Mouse (Mus musculus): ENCODE results near the gene Srcin1. TPM values are rescaled to one million over a fixed set of nuclear protein-coding genes. Genes with fewer than 3 reads are reported as not detected.

Srcin1 gene
- polyA plus RNA-seq, 1 experiment from 2014 or later = 0.10 TPM

DNA sequence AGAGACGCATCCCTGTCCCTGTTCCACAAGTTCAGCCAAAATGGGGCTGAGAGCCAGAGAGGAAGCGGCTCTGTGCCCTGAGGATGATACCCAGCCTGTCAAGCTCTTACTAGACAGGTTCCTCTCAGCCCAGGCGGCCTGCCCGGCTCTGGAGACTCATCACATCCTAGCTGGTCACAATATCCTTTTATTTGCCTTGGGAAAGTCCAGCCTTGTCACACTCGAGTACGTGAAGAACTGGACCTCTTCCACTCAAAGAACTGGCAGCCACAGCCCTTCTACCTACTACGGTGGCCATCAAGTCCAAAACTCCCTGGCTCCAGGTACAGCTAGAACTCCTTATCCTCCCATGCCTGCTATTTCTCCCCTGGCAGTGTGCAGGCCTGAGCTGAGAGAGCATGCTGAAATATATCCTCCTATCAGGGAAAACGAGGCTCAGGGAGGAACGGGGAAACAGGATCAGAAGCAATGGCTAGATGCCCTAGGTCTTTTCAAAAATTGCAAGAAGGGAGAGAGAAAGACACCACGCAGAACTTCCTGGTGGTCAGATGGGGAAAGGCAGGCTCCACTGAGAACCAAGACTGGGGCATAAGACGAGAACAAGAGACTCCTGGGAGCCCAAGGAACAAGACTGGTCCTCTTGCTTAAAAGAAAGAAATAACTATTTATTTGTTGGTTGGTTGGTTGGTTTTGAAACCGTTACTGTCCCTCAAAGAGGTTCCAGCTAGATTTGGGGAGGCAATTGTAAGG, 27.9 kb downstream of the Srcin1 start:
- no peak overlapping the region for H3K4me2 ChIP-seq
- no peak for ATAC-seq
- H3K9ac ChIP-seq = no peak overlapping the region
- H3K9me3 ChIP-seq (replicated peaks) = no peaks in the 10 kb centered on the region
- WGBS (ENCODE audit: insufficient replicate concordance) = 39% methylated on average over 12 of the region's 12 CpGs
- no peaks in the 10 kb centered on the region for H3K36me3 ChIP-seq
- peaks cover 100% of the 10 kb centered on the region for H3K27me3 ChIP-seq (replicated peaks)
- no peak overlapping the region for H3K27ac ChIP-seq
- peaks cover 10% of the 10 kb centered on the region; the same call in 1 of the 2 replicates for H3K4me1 ChIP-seq
- H3K4me3 ChIP-seq = no peak overlapping the region

DNA sequence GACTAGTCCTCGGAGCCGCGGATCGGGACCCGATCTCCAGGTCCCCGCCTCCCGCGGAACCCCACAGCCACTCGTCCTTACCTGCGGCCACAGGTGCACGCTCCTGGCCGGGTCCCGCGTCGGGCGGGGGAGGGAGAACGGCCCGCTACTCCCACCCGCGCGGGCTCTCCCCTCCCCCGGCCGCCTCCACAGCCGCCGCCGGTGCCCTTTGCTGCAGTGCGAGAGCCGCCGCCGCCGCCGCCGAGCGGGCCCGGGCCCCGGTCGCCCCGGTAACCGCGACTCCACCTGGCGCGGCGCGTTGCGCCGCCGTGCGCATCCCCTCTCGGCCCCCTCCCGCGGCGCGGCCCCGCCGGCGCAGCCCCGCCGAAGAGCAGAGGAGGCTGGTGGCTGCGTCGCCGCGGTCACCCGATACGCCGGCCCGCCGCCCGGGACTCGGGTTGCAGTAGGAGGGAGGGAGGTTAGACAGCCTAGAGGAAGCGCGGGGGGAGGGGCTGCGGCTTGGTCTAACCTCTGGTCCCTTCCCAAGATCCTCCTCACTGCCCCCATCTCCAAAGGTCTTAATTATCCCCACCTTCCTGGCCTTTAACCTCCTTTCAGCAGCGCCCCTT, 29.1 kb downstream of the Srcin1 start:
- 0 out of 2 replicates have a peak, but pooled peaks have one; percentile 43 for ATAC-seq
- WGBS (ENCODE audit: insufficient replicate concordance) = 1% methylated on average over 58 of the region's 73 CpGs
- peak overlapping the region; percentile 54 for H3K4me3 ChIP-seq
- no peak overlapping the region for H3K27ac ChIP-seq
- no peaks in the 10 kb centered on the region for H3K9me3 ChIP-seq (replicated peaks)
- H3K4me1 ChIP-seq = peaks cover 10% of the 10 kb centered on the region; the same call in 1 of the 2 replicates
- H3K36me3 ChIP-seq = no peaks in the 10 kb centered on the region
- peak overlapping the region; percentile 75 for H3K4me2 ChIP-seq
- no peak overlapping the region for H3K9ac ChIP-seq
- peaks cover 100% of the 10 kb centered on the region for H3K27me3 ChIP-seq (replicated peaks)

DNA sequence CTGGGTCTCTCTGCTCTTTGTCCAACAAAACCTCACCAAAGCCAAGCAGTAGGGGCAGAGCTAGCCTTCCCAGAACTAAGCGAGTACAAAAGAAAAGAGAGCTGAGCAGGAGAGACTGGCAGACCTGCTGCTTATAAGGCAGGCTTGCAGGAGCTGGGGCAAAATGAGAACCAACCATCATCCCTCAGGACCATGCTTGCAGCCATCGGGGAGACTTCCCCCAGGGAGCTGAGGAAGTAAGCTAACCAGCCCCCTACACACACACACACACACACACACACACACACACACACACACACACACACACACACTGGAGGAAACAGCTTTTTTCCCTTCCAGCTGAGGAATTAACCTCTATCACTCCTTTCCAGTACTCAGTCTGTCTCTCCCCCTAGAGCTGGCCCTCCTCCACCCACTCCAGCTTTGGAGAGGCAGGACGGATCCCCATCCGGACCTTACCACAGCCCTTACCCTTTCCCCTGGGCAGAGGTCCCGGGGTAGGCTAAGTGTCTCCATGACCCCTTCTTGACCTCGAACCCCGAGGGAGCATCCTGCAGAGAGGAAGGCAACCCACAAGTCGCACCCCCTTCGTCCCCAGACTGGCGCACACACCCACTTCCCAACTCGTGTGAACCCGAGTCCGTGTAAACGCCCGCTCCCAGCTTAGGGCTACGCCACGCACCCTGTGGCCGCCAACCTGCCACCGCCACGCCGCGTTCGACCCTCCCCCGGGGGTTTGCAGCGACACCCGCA, 30.0 kb downstream of the Srcin1 start:
- Histone ChIP-seq H3K4me1 (peaks cover 7% of the 10 kb centered on the region; the same call in 1 of the 2 replicates), H3K36me3 (no peaks in the 10 kb centered on the region), H3K9ac (no peak overlapping the region), H3K4me3 (peak overlapping the region; percentile 54), H3K9me3 (replicated peaks) (no peaks in the 10 kb centered on the region), H3K27me3 (replicated peaks) (peaks cover 98% of the 10 kb centered on the region), H3K27ac (no peak overlapping the region), H3K4me2 (peak overlapping the region; percentile 75)
- WGBS (ENCODE audit: insufficient replicate concordance) = 3% methylated on average over 26 of the region's 26 CpGs
- ATAC-seq = no peak

DNA sequence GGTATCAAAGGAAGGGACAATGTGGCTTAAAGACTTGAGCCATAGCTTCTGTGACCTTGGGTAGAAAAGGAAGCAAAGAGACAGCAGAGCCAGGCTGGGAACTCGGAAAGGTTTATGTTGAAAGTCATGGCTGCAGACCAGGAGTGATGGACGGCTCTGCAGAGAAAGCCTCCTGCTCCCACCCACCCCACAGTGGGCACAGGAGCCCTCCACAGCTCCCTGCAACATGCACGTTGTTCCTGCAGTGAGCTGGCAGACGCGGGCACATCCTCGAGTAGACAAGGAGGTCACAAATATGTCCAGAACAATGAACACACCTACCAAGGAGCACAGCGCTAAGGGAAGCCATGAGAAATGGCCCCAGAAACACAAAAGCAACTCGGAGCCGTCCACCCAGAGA, 32.1 kb downstream of the Srcin1 start:
- Histone ChIP-seq H3K27ac (no peak overlapping the region), H3K36me3 (no peaks in the 10 kb centered on the region), H3K27me3 (replicated peaks) (peaks cover 96% of the 10 kb centered on the region), H3K4me1 (peaks cover 7% of the 10 kb centered on the region; the same call in 1 of the 2 replicates), H3K4me3 (no peak overlapping the region), H3K9ac (no peak overlapping the region), H3K9me3 (replicated peaks) (no peaks in the 10 kb centered on the region), H3K4me2 (no peak overlapping the region)
- ATAC-seq = no peak
- 69% methylated on average over 9 of the region's 9 CpGs for WGBS (ENCODE audit: insufficient replicate concordance)

DNA sequence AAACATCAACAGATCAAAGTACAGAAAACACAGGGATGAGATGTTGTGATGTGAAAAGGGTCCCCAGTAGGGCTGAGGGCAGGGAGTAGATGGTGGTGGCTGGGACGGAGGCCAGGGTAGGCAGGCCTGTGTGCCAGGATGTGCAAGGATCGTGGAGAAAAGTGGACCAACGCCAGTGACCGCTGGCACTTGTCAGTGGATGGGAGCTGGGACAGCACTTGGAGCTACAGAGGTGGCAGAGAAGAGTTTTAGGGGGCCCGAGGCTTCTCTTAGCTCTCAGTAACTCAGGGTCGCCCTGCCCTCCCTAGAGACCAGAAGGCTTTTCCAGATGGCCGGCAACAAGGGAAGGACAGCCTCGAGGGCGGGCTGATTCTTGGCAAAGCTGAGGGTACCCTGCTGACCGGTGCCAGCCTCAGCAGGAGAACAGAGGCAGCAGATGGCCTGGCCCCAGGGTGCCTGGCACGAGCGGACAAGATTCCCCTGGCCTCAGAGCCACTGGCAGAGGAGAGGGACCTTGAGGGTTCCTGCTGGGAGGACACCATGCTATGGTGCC, 32.7 kb downstream of the Srcin1 start:
- Histone ChIP-seq H3K36me3 (no peaks in the 10 kb centered on the region), H3K9ac (no peak overlapping the region), H3K4me1 (peaks cover 7% of the 10 kb centered on the region; the same call in 1 of the 2 replicates), H3K4me3 (no peak overlapping the region), H3K4me2 (no peak overlapping the region), H3K27me3 (replicated peaks) (peaks cover 96% of the 10 kb centered on the region), H3K9me3 (replicated peaks) (no peaks in the 10 kb centered on the region), H3K27ac (no peak overlapping the region)
- WGBS (ENCODE audit: insufficient replicate concordance) = 56% methylated on average over 12 of the region's 12 CpGs
- ATAC-seq = no peak

DNA sequence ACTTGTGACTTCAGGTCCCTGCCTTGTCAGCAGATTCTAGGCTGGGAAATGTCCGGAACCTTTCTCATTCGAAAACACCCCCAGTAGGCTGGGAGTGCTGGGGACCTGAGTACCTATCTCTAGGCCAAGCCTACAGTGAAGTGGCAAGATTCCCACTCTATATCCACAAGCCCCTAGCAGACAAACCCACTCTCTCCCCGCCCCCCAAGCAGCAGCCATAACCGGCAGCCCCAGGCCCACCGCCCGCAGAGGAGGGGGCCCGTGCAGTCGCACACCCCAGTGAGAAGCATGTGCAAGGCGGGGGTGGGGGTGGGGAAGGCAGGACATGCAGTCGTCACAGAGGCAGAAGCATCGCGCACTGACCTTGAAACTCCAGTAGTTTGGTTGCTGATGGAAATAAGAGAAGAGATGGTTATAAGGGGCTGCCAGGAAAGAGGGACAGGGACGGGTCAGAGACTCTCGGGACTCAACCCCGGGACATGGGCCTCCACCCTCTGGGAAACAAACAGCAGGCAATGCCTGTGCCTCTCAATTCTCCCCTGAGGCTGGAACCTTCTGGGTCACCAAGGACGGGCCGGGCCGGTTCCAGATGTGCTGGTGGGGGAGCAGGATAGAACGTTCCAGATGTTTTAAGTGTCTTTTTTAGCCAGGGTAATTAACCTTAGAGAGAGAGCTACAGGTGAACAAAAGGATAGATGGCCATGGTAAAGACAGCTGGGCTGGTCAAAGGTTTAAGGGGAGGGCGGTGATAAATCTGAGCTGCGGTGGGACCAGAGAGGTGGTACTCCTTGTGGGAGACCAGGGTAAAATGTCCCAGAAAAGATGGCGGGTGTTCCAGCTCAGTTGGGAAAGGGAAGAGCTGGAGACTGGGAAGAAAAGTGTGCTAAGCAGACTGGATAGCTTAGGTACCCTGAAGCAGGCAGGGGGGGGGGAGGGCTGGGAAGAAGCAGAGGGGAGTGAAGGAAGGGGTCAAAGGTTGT, 33.5 kb downstream of the Srcin1 start:
- H3K36me3 ChIP-seq = no peaks in the 10 kb centered on the region
- H3K9me3 ChIP-seq (replicated peaks) = no peaks in the 10 kb centered on the region
- peaks cover 7% of the 10 kb centered on the region; the same call in 1 of the 2 replicates for H3K4me1 ChIP-seq
- WGBS (ENCODE audit: insufficient replicate concordance) = 71% methylated on average over 22 of the region's 22 CpGs
- no peak overlapping the region for H3K4me2 ChIP-seq
- no peak overlapping the region for H3K27ac ChIP-seq
- peaks cover 96% of the 10 kb centered on the region for H3K27me3 ChIP-seq (replicated peaks)
- no peak for ATAC-seq
- no peak overlapping the region for H3K4me3 ChIP-seq
- no peak overlapping the region for H3K9ac ChIP-seq

DNA sequence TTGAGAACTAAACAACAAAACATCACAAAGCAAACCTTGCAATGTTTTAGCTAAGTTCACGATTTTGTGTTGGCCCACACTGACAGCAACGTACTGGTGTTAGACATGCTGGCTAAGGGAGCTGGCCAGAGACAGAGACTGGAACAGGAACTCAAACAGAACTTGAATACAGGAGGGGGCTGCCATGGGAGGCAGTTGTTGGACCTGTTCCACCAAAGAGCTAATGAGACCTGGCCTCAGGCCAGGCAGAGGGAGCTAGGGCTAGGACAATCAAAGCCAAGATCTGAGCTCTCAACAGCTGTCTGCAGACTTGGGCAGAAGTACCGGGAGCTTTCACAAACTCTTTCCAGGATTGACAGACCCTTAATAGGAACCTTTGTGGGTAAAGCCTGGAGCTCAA, 35.4 kb downstream of the Srcin1 start:
- H3K27me3 ChIP-seq (replicated peaks) = peaks cover 96% of the 10 kb centered on the region
- no peaks in the 10 kb centered on the region for H3K9me3 ChIP-seq (replicated peaks)
- H3K36me3 ChIP-seq = no peaks in the 10 kb centered on the region
- no peak overlapping the region for H3K27ac ChIP-seq
- H3K4me1 ChIP-seq = peaks cover 9% of the 10 kb centered on the region
- H3K9ac ChIP-seq = no peak overlapping the region
- ATAC-seq = no peak
- 38% methylated on average over 3 of the region's 3 CpGs for WGBS (ENCODE audit: insufficient replicate concordance)
- H3K4me2 ChIP-seq = no peak overlapping the region
- H3K4me3 ChIP-seq = no peak overlapping the region

DNA sequence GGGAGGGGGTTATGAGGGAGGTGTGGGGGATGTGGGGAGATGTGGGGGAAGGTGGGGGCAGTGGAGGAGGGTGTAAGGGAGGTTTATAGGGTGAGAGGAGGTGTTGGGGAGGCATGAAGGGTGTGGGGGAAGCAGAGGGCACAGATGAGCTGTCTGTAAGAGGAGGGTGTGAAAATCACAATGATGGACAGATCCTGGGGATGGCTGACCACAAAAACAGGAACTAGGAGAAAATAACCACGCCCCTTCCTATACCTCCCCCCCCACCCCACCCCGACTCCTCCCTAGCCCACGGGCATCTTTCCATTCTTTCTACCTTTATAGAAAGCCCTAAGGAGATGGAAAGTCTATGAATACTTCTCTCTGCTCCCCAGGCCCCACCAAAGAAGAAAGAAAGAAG, 35.9 kb downstream of the Srcin1 start:
- Histone ChIP-seq H3K36me3 (no peaks in the 10 kb centered on the region), H3K4me2 (no peak overlapping the region), H3K27me3 (replicated peaks) (peaks cover 96% of the 10 kb centered on the region), H3K9ac (no peak overlapping the region), H3K27ac (no peak overlapping the region), H3K4me3 (no peak overlapping the region), H3K4me1 (peaks cover 9% of the 10 kb centered on the region), H3K9me3 (replicated peaks) (no peaks in the 10 kb centered on the region)
- ATAC-seq = no peak
- 3% methylated on average over 3 of the region's 3 CpGs for WGBS (ENCODE audit: insufficient replicate concordance)

DNA sequence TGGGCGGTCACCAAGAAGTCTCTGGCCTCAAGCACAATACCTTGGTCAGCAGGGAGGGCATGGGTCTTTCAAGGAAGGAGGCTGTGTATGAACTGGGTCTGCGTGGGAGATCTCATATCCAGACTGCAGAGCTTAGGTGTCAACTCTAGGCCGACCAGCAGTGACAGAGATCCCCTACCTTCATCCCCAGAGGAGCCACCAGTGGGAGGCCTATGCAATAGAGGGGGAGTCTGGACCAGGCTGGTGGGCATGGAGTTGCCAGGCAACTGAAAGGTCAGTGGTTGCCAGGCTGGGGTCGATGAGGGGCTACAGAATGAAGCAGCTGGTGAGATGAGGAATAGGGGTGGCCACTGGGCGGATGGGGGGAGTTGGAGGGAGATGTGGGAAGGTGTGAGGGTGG, 36.4 kb downstream of the Srcin1 start:
- WGBS (ENCODE audit: insufficient replicate concordance) = 41% methylated on average over 5 of the region's 5 CpGs
- peaks cover 96% of the 10 kb centered on the region for H3K27me3 ChIP-seq (replicated peaks)

DNA sequence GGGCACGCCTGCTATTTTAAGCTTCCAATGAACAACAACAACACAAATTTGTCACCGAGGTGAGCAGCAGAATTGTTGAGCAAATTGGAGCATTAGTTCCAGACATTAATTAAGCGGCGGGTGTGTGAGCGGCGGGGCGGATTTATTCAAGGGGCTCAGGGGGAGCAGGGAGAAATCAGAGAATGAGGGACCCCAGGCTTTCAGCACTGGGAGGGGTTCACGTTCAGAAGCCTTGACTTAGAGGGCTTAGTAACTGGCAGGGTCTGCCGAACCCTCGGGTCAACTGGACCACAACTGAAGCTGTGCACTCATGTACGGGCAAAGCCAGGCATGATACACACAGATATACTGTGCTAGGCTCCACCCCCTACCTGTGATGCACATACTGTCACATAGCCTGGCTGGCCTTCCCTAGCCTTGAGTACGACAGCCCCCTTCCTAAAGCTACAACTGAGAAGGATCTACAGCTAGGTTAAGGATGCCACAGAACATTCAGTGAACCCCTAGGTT, 38.4 kb downstream of the Srcin1 start:
- no peak overlapping the region for H3K4me3 ChIP-seq

More for the DNA sequence above, 36.4 kb downstream of the Srcin1 start:
- H3K27ac ChIP-seq = no peak overlapping the region
- H3K9me3 ChIP-seq (replicated peaks) = no peaks in the 10 kb centered on the region
- H3K4me2 ChIP-seq = no peak overlapping the region
- no peak overlapping the region for H3K4me3 ChIP-seq
- no peak overlapping the region for H3K9ac ChIP-seq
- ATAC-seq = no peak
- H3K36me3 ChIP-seq = no peaks in the 10 kb centered on the region
- H3K4me1 ChIP-seq = peaks cover 14% of the 10 kb centered on the region

More for the DNA sequence above, 38.4 kb downstream of the Srcin1 start:
- 27% methylated on average over 12 of the region's 12 CpGs for WGBS (ENCODE audit: insufficient replicate concordance)
- no peak overlapping the region for H3K27ac ChIP-seq
- ATAC-seq = no peak
- no peaks in the 10 kb centered on the region for H3K36me3 ChIP-seq
- no peak overlapping the region for H3K9ac ChIP-seq
- peaks cover 96% of the 10 kb centered on the region for H3K27me3 ChIP-seq (replicated peaks)
- H3K9me3 ChIP-seq (replicated peaks) = no peaks in the 10 kb centered on the region
- H3K4me1 ChIP-seq = peaks cover 27% of the 10 kb centered on the region
- no peak overlapping the region for H3K4me2 ChIP-seq

All from liver, embryonic 12.5 days (tissue).